Comparison of ENCODE assay signal across 22 mouse cellular contexts in the genomic region with DNA sequence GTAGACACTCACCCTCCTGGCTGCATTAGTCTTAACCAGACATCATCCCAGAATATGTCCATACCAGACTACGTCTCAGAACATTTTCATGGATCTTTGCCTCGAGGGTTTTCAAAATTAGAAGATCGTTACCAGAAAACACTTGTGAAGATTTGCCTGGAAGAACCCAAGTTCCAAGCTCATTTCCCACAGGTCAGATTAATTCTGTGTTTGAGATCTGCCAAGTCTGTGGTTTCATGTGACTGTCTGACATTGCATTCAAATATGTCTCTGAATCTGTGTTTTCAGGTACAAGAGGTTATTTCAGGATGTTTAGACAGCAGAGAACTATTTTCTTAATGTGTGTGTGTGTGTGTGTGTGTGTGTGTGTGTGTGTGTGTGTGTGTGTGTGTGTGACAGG.
"Had no signal": no experiment of that assay in that cellular context is flagged by ENCODE, and none has a peak within 500 bp of the region (broad histone marks: within the 10 kb centered on the region; RNA-seq: fewer than 3 reads in every experiment).

No protein-coding gene starts in this region.

- H3K4me1 ChIP-seq: limb, embryonic 12.5 days; limb, embryonic 15.5 days; liver, embryonic 12.5 days; liver, embryonic 15.5 days; lung, embryonic 15.5 days; megakaryocyte, embryonic 14.5 days; midbrain, embryonic 10.5 days; midbrain, embryonic 13.5 days; neural tube, embryonic 13.5 days; stomach, embryonic 15.5 days had no signal

- H3K27ac ChIP-seq: kidney, postnatal 0 days; layer of hippocampus, adult 2 months; limb, embryonic 12.5 days; limb, embryonic 15.5 days; liver, embryonic 12.5 days; liver, embryonic 15.5 days; lung, embryonic 15.5 days; midbrain, embryonic 10.5 days; midbrain, embryonic 13.5 days; neural tube, embryonic 13.5 days; stomach, embryonic 15.5 days had no signal

- DNase-seq: kidney, postnatal 25 days; layer of hippocampus, adult 9-11 months; lung, adult 18-20 months; lung, postnatal 10 days; lung, postnatal 36 days; retina, postnatal 1 day; right cerebral cortex, postnatal 4 days; spleen, adult 18-20 months; thymus, postnatal 36 days had no signal

- H3K4me3 ChIP-seq: layer of hippocampus, adult 2 months; limb, embryonic 12.5 days; limb, embryonic 15.5 days; liver, embryonic 12.5 days; liver, embryonic 15.5 days; lung, embryonic 15.5 days; megakaryocyte, embryonic 14.5 days; midbrain, embryonic 10.5 days; midbrain, embryonic 13.5 days; myocyte; neural tube, embryonic 13.5 days; stomach, embryonic 15.5 days had no signal
